Mouse (Mus musculus) megakaryocyte, embryonic 14.5 days (primary cell): ENCODE data around the gene Prune2.

Experiments used
- FLI1 ChIP-seq: IDR thresholded peaks from 2 replicates; pipeline ENCODE4 v1.6.1; 2012; ENCODE audit warnings: low read length, inconsistent platforms, mixed read lengths
- GATA1 ChIP-seq: IDR thresholded peaks from 3 replicates; pipeline ENCODE4 v1.6.1; 2012; ENCODE audit warnings: mixed read lengths, low read length, inconsistent platforms, borderline replicate concordance

- TF ChIP-seq GATA1 (no peak), FLI1 (no peak)
Measured at GRCm38 (mm10) chr19:17166288-17166687, 210.4 kb downstream of the Prune2 start.
